Mouse (Mus musculus) right cerebral cortex, postnatal 10 days (tissue): Measurements from ENCODE around the gene Snx9.
A peak's percentile ranks its signal among the peaks of the same experiment; 100 is the strongest.

Experiments
- DNase-seq, 2 experiments: peaks; one replicate each; pipeline ENCODE4 v3.0.0; 2021; ENCODE audit warnings: low spot score in 2 of 2

Gene Snx9

GRCm38 (mm10) chr17:5965084-5965781, 124.1 kb downstream of the Snx9 start:
- peak in 1 of 2 experiments; percentile 15 for DNase-seq

GRCm38 (mm10) chr17:5966706-5967105, 125.6 kb downstream of the Snx9 start:
- DNase-seq = peak in 1 of 2 experiments; percentile 10

GRCm38 (mm10) chr17:5968562-5968961, 127.4 kb downstream of the Snx9 start:
- DNase-seq = peak in 1 of 2 experiments; percentile 12

GRCm38 (mm10) chr17:5969246-5969645, 128.1 kb downstream of the Snx9 start:
- peak in 1 of 2 experiments; percentile 49 for DNase-seq

- peak in 1 of 2 experiments; percentile 4 for DNase-seq
Observed at GRCm38 (mm10) chr17:5970298-5970821, 129.2 kb downstream of the Snx9 start.

GRCm38 (mm10) chr17:5973536-5973935, 132.4 kb downstream of the Snx9 start:
- DNase-seq = no peak

GRCm38 (mm10) chr17:5975099-5975977, 134.2 kb downstream of the Snx9 start:
- DNase-seq = peak; percentile 83 to 90

GRCm38 (mm10) chr17:5976221-5977055, 135.3 kb downstream of the Snx9 start:
- no peak for DNase-seq

GRCm38 (mm10) chr17:5977056-5977920, 136.2 kb downstream of the Snx9 start:
- DNase-seq = no peak

- DNase-seq = no peak
Observed at GRCm38 (mm10) chr17:5977921-5978504, 136.9 kb downstream of the Snx9 start.

GRCm38 (mm10) chr17:5978505-5979077, 137.5 kb downstream of the Snx9 start:
- no peak for DNase-seq

GRCm38 (mm10) chr17:5980860-5981259, 139.7 kb downstream of the Snx9 start:
- no peak for DNase-seq
